Mouse (Mus musculus) neural tube, embryonic 12.5 days (tissue): ENCODE measurements around the gene Slc25a45. TPM values are rescaled to one million over a fixed set of nuclear protein-coding genes. Genes with fewer than 3 reads are reported as not detected.
A peak's percentile ranks its signal among the peaks of the same experiment; 100 is the strongest.

Experiments
- ATAC-seq: fragments of 200-750 bp; cut with Nextera tagmentation; 2 replicates; pipeline ENCODE4 v1.8.0; 2017; ENCODE audit warnings: low read depth, mild to moderate bottlenecking, moderate TSS enrichment, moderate library complexity; ENCODE audit not compliant: low FRiP score
- H3K27ac ChIP-seq: fragments of 300-500 bp; sonication (generic); 2 replicates; pipeline ENCODE4 v1.5.1; 2016
- H3K27me3 ChIP-seq: fragments of 300-500 bp; sonication (generic); replicated peaks from 2 replicates; pipeline ENCODE4 v1.6.1; 2016; ENCODE audit warnings: mild to moderate bottlenecking
- H3K36me3 ChIP-seq: fragments of 300-500 bp; sonication (generic); 2 replicates; pipeline ENCODE4 v1.6.1; 2016; ENCODE audit warnings: mild to moderate bottlenecking
- H3K4me1 ChIP-seq: fragments of 300-500 bp; sonication (generic); 2 replicates; pipeline ENCODE4 v1.6.1; 2016
- H3K4me2 ChIP-seq: fragments of 300-500 bp; sonication (generic); replicated peaks from 2 replicates; pipeline ENCODE4 v1.6.1; 2016; ENCODE audit warnings: mild to moderate bottlenecking
- H3K4me3 ChIP-seq: fragments of 300-500 bp; sonication (generic); 2 replicates; pipeline ENCODE4 v1.5.1; 2016
- H3K9ac ChIP-seq: fragments of 300-500 bp; sonication (generic); 2 replicates; pipeline ENCODE4 v1.6.1; 2016; ENCODE audit warnings: mild to moderate bottlenecking
- H3K9me3 ChIP-seq: fragments of 300-500 bp; sonication (generic); 2 replicates; pipeline ENCODE4 v1.6.1; 2016; ENCODE audit warnings: mild to moderate bottlenecking
- WGBS: fragments of 180-500 bp; shearing (Covaris S2); methylation state at CpG from one replicate; pipeline ENCODE4 v1.1.7; 2016; 5-methylcytosine and 5-hydroxymethylcytosine counted together
- polyA plus RNA-seq: library from polyadenylated mRNA; unstranded; fragments of >200 nt; fragmentation: Nextera tagmentation; extraction: Ambion mirVana; gene quantifications from 2 replicates; pipeline ENCODE4 v1.2.1, GENCODE M21; 2016

Gene Slc25a45
- polyA plus RNA-seq, 1 experiment from 2014 or later, result 2.5 TPM

- peaks cover 18% of the 10 kb centered on the region; the same call in 1 of the 2 replicates for H3K36me3 ChIP-seq
- H3K9ac ChIP-seq, result peak overlapping the region; percentile 92
- peak; percentile 94 for ATAC-seq
- peak overlapping the region; percentile 85 for H3K4me2 ChIP-seq
- H3K27me3 ChIP-seq, result no peaks in the 10 kb centered on the region
- H3K9me3 ChIP-seq, result no peaks in the 10 kb centered on the region
- under 1% methylated on average over 59 of the region's 59 CpGs for WGBS
- H3K27ac ChIP-seq, result 0 out of 2 replicates have a peak overlapping the region, but pooled peaks have one; percentile 6
- peaks cover 27% of the 10 kb centered on the region for H3K4me1 ChIP-seq
- H3K4me3 ChIP-seq, result peak overlapping the region; percentile 96
These were observed 34.7 kb downstream of the Slc25a45 start for GRCm38 (mm10) chr19:5912103-5913006.

DNA sequence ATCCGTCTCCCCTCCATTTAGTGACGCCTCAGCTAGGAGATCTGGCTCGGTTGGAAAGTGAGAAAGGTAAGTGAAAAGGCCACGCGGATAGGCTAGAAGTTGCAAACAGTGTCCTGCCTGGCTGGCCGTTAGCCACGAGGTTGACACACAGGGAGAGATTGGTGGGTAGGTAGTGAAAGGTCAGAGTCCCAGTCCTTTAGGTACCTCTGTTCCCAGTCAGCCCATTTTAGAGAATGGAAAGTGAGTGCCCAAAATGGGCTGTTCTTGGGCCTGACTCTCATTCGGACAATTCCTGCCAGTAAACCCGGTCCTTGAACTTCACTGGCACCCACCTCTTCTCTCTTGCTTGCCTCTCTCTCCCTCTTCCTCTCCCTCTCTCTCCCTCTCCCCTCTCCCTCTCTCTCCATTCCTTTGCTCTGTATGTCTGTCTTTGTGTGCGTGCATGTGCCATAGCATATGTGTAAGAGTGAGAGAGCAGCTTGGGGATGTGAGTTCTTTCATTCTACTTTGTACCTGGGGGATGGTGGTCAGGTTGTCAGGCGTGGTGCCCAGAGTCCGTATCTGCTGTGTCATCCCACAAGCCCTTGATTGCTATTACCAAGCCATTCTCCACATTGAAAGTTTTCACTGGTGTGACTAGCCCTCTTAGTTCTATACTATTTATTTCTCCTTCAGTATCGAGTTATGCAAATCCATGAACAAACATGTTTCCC, 35.6 kb downstream of the Slc25a45 start, which contains the start of gene Dpf2:
Gene Dpf2 (minus strand): TSS at position 4 of the 713 bp plus-strand sequence.
- H3K4me3 ChIP-seq, result peak within 1 kb of the TSS; percentile 96
- H3K9me3 ChIP-seq, result no peaks in the 10 kb centered on the region
- H3K27ac ChIP-seq, result 0 out of 2 replicates have a peak within 1 kb of the TSS, but pooled peaks have one; percentile 6
- peaks cover 23% of the 10 kb centered on the region; the same call in 1 of the 2 replicates for H3K36me3 ChIP-seq
- no peaks in the 10 kb centered on the region for H3K27me3 ChIP-seq
- peak within 1 kb of the TSS; percentile 85 for H3K4me2 ChIP-seq
- 23% methylated on average over 13 of the region's 13 CpGs for WGBS
- H3K4me1 ChIP-seq, result peaks cover 27% of the 10 kb centered on the region
- peak within 1 kb of the TSS; percentile 92 for H3K9ac ChIP-seq
- ATAC-seq, result peak; percentile 65; the same call in 1 of the 2 replicates

- whole genome bisulfite sequencing, result 20% methylated on average over 9 of the region's 9 CpGs
- H3K36me3 ChIP-seq, result peaks cover 11% of the 10 kb centered on the region; the same call in 1 of the 2 replicates
- H3K9ac ChIP-seq, result 0 out of 2 replicates have a peak overlapping the region, but pooled peaks have one; percentile 18
- H3K4me3 ChIP-seq, result no peak overlapping the region
- peaks cover 8% of the 10 kb centered on the region; the same call in 1 of the 2 replicates for H3K27me3 ChIP-seq
- H3K9me3 ChIP-seq, result no peaks in the 10 kb centered on the region
- H3K4me2 ChIP-seq, result peak overlapping the region; percentile 25; the same call in 1 of the 2 replicates
- no peak overlapping the region for H3K27ac ChIP-seq
- no peak for ATAC-seq
- H3K4me1 ChIP-seq, result peaks cover 20% of the 10 kb centered on the region
These were observed 44.1 kb downstream of the Slc25a45 start for GRCm38 (mm10) chr19:5921715-5922114.

GRCm38 (mm10) chr19:5922119-5922942, 44.7 kb downstream of the Slc25a45 start:
- peaks cover 20% of the 10 kb centered on the region for H3K4me1 ChIP-seq
- H3K36me3 ChIP-seq, result peaks cover 9% of the 10 kb centered on the region; the same call in 1 of the 2 replicates
- ATAC-seq, result no peak
- H3K4me2 ChIP-seq, result 0 out of 2 replicates have a peak overlapping the region, but pooled peaks have one; percentile 25
- no peak overlapping the region for H3K27ac ChIP-seq
- H3K4me3 ChIP-seq, result no peak overlapping the region
- no peaks in the 10 kb centered on the region for H3K9me3 ChIP-seq
- H3K9ac ChIP-seq, result no peak overlapping the region
- peaks cover 8% of the 10 kb centered on the region; the same call in 1 of the 2 replicates for H3K27me3 ChIP-seq
- WGBS, result 81% methylated on average over 15 of the region's 15 CpGs

DNA sequence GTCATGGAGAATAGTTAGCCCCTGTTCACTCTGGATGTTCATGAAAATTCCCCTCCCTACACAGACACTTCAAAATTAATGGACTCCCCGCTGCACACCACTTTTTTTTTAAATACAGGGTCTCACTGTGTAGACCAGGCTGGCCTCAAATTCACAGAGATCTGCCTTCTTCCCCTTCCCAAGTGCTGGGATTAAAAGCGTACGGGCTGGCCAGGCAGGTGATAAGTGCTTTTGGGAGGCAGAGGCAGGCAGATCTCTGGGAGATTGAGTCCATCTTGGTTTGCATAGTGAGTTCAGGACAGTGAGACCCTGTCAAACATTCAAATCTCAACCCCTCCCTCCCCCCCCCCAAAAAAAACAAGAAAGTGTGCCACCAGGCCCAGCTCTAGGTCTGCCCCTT, 45.4 kb downstream of the Slc25a45 start:
- no peak overlapping the region for H3K9ac ChIP-seq
- H3K27ac ChIP-seq, result no peak overlapping the region
- peaks cover 20% of the 10 kb centered on the region for H3K4me1 ChIP-seq
- peaks cover 3% of the 10 kb centered on the region; the same call in 1 of the 2 replicates for H3K36me3 ChIP-seq
- WGBS, result 93% methylated on average over 3 of the region's 3 CpGs
- ATAC-seq, result no peak
- no peak overlapping the region for H3K4me2 ChIP-seq
- H3K9me3 ChIP-seq, result no peaks in the 10 kb centered on the region
- peaks cover 8% of the 10 kb centered on the region; the same call in 1 of the 2 replicates for H3K27me3 ChIP-seq
- H3K4me3 ChIP-seq, result no peak overlapping the region

- Histone ChIP-seq H3K27ac (peak overlapping the region; percentile 43), H3K4me1 (peaks cover 20% of the 10 kb centered on the region), H3K9me3 (no peaks in the 10 kb centered on the region), H3K36me3 (no peaks in the 10 kb centered on the region), H3K27me3 (peaks cover 8% of the 10 kb centered on the region; the same call in 1 of the 2 replicates), H3K4me3 (peak overlapping the region; percentile 54), H3K4me2 (peak overlapping the region; percentile 96), H3K9ac (peak overlapping the region; percentile 52)
- WGBS, result under 1% methylated on average over 38 of the region's 38 CpGs
- peak; percentile 86 for ATAC-seq
These were observed 46.5 kb downstream of the Slc25a45 start for GRCm38 (mm10) chr19:5923990-5924712.

GRCm38 (mm10) chr19:5924713-5925093, 47.1 kb downstream of the Slc25a45 start, which contains the start of gene Cdc42ep2:
TSS of gene Cdc42ep2 (minus strand) at chr19:5924816.
- peak within 1 kb of the TSS; percentile 54 for H3K4me3 ChIP-seq
- no peaks in the 10 kb centered on the region for H3K9me3 ChIP-seq
- no peaks in the 10 kb centered on the region for H3K36me3 ChIP-seq
- ATAC-seq, result peak; percentile 94
- H3K9ac ChIP-seq, result peak within 1 kb of the TSS; percentile 52
- peak within 1 kb of the TSS; percentile 96 for H3K4me2 ChIP-seq
- peaks cover 8% of the 10 kb centered on the region; the same call in 1 of the 2 replicates for H3K27me3 ChIP-seq
- 0% methylated on average over 18 of the region's 18 CpGs for WGBS
- peak within 1 kb of the TSS; percentile 43 for H3K27ac ChIP-seq
- peaks cover 20% of the 10 kb centered on the region for H3K4me1 ChIP-seq

DNA sequence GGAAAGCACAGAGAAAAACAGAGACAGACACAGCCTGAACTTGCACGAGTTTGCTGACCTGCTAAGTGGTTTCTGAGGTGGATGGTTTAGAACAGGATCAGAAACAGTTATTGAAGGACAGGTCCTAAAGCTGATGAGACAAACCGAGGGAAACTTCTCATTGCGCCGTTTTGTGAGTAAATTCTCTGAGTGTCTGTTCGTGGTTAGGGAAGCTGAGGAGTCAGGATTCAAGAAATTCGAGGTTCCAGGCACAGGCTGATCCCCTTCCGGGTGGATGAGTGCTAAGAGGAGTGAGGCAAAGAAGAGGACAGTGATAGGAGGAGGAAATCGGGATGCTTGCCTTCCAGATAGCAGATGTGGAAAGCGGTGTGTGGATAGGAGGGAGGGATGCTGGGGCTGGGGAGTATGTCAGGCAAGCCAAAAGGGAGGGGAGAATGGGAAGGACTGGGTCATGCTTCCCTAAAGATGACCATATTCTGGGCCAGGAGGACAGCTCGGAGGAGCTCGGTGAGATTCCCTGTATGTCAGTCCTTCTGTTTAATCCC, 47.8 kb downstream of the Slc25a45 start:
- H3K27me3 ChIP-seq, result peaks cover 8% of the 10 kb centered on the region; the same call in 1 of the 2 replicates
- no peaks in the 10 kb centered on the region for H3K9me3 ChIP-seq
- no peak overlapping the region for H3K27ac ChIP-seq
- peak overlapping the region; percentile 96 for H3K4me2 ChIP-seq
- WGBS, result 32% methylated on average over 11 of the region's 11 CpGs
- H3K36me3 ChIP-seq, result no peaks in the 10 kb centered on the region
- H3K4me3 ChIP-seq, result peak overlapping the region; percentile 54
- H3K9ac ChIP-seq, result 0 out of 2 replicates have a peak overlapping the region, but pooled peaks have one; percentile 52
- ATAC-seq, result no peak
- peaks cover 20% of the 10 kb centered on the region for H3K4me1 ChIP-seq

DNA sequence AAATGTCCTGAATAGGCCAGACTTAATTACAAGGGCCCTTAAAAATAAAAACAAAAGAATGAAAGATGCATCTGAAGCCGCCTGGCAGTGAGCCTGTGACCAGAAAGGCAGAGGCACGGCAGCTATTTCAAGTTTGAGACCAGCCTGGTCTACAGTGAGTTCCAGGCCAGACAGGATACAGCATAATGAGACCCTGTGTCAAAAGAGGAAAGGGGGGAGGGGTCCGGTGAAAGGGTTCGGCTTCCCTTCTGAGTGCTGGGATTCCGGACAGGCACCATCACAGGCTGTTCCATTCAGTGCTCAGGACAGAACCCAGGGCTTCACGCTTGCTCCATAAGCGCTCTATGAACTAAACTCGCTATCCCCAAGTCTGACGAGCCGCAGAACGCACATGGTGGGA, 49.4 kb downstream of the Slc25a45 start:
- H3K36me3 ChIP-seq, result no peaks in the 10 kb centered on the region
- H3K4me1 ChIP-seq, result peaks cover 14% of the 10 kb centered on the region
- H3K4me2 ChIP-seq, result no peak overlapping the region
- no peak overlapping the region for H3K4me3 ChIP-seq
- peaks cover 8% of the 10 kb centered on the region; the same call in 1 of the 2 replicates for H3K27me3 ChIP-seq
- H3K27ac ChIP-seq, result no peak overlapping the region
- no peak overlapping the region for H3K9ac ChIP-seq
- 74% methylated on average over 11 of the region's 11 CpGs for WGBS
- no peaks in the 10 kb centered on the region for H3K9me3 ChIP-seq
- ATAC-seq, result no peak

DNA sequence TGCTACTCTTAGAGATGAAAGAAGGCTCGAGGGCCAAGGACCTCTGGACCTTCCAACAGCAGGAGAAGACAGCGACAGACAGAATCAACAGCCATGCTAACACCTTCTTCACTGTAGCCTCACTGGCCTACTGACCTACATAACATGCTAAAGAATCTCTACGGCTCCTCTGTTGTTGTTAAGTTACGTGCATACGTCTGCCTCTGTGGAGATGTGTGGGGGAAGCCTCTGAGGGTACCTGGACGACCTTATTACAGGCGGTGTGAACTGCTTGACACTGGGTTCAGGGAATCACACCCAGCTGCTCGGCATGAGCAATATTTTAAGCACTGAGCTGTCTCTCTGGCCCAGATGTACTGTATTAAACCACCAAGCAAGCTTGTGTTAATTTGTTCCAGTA, 49.9 kb downstream of the Slc25a45 start:
- no peak for ATAC-seq

More for the DNA sequence above, 49.9 kb downstream of the Slc25a45 start:
- no peaks in the 10 kb centered on the region for H3K36me3 ChIP-seq
- peaks cover 14% of the 10 kb centered on the region for H3K4me1 ChIP-seq
- no peaks in the 10 kb centered on the region for H3K9me3 ChIP-seq
- peaks cover 8% of the 10 kb centered on the region; the same call in 1 of the 2 replicates for H3K27me3 ChIP-seq
- H3K4me2 ChIP-seq, result no peak overlapping the region
- H3K4me3 ChIP-seq, result no peak overlapping the region
- WGBS, result 70% methylated on average over 8 of the region's 8 CpGs
- H3K27ac ChIP-seq, result no peak overlapping the region
- H3K9ac ChIP-seq, result no peak overlapping the region
